Mouse (Mus musculus): ENCODE data around the gene Anxa9. TPM values are rescaled to one million over a fixed set of nuclear protein-coding genes. Genes with fewer than 3 reads are reported as not detected.

Anxa9 gene
- polyA plus RNA-seq, 1 experiment from 2014 or later: 1.7 TPM

- H3K4me3 ChIP-seq (ENCODE audit: low read length): peak overlapping the region; percentile 92
- peak; percentile 94 for ATAC-seq (ENCODE audit: low read depth)
- peak overlapping the region; percentile 94 for H3K27ac ChIP-seq (ENCODE audit: low read length)
- peaks cover 32% of the 10 kb centered on the region for H3K4me1 ChIP-seq (replicated peaks; ENCODE audit: control insufficient read depth, insufficient read depth, low read length)
- no peaks in the 10 kb centered on the region for H3K27me3 ChIP-seq (ENCODE audit: control insufficient read depth, insufficient read depth, low read depth, low read length)
- WGBS: 0% methylated on average over 71 of the region's 71 CpGs
- peak overlapping the region; percentile 99 for H3K9ac ChIP-seq (ENCODE audit: low read length)
- H3K9me3 ChIP-seq (ENCODE audit: control insufficient read depth, low read length): no peaks in the 10 kb centered on the region
- H3K36me3 ChIP-seq (ENCODE audit: control insufficient read depth, insufficient read depth, low read length): 0 out of 2 replicates have a peak, but pooled peaks cover 2% of the 10 kb centered on the region
- peak overlapping the region; percentile 69 for H3K4me2 ChIP-seq (ENCODE audit: low read depth, low read length)
Observed at GRCm38 (mm10) chr3:95315094-95315843, 8.3 kb upstream of the Anxa9 start.

- Histone ChIP-seq H3K4me3 (ENCODE audit: low read length) (peak within 1 kb of the TSS; percentile 92), H3K4me1 (replicated peaks; ENCODE audit: control insufficient read depth, insufficient read depth, low read length) (peaks cover 32% of the 10 kb centered on the region), H3K27me3 (ENCODE audit: control insufficient read depth, insufficient read depth, low read depth, low read length) (no peaks in the 10 kb centered on the region), H3K27ac (ENCODE audit: low read length) (peak within 1 kb of the TSS; percentile 94), H3K9ac (ENCODE audit: low read length) (peak within 1 kb of the TSS; percentile 99), H3K4me2 (ENCODE audit: low read depth, low read length) (peak within 1 kb of the TSS; percentile 69), H3K9me3 (ENCODE audit: control insufficient read depth, low read length) (no peaks in the 10 kb centered on the region), H3K36me3 (ENCODE audit: control insufficient read depth, insufficient read depth, low read length) (no peaks in the 10 kb centered on the region)
- 7% methylated on average over 27 of the region's 27 CpGs for WGBS
- peak; percentile 1; the same call in 1 of the 2 replicates for ATAC-seq (ENCODE audit: low read depth)
Observed at GRCm38 (mm10) chr3:95314486-95315093, 7.6 kb upstream of the Anxa9 start, which contains the start of gene Cers2. Gene Cers2, plus strand, starts transcription at chr3:95314791.

- Histone ChIP-seq H3K27ac (ENCODE audit: low read length) (no peak overlapping the region), H3K4me1 (replicated peaks; ENCODE audit: control insufficient read depth, insufficient read depth, low read length) (peaks cover 28% of the 10 kb centered on the region), H3K9me3 (ENCODE audit: control insufficient read depth, low read length) (no peaks in the 10 kb centered on the region), H3K4me3 (ENCODE audit: low read length) (no peak overlapping the region; the same call in 1 of the 2 replicates), H3K9ac (ENCODE audit: low read length) (no peak overlapping the region), H3K4me2 (ENCODE audit: low read depth, low read length) (peak overlapping the region; percentile 69), H3K36me3 (ENCODE audit: control insufficient read depth, insufficient read depth, low read length) (no peaks in the 10 kb centered on the region), H3K27me3 (ENCODE audit: control insufficient read depth, insufficient read depth, low read depth, low read length) (no peaks in the 10 kb centered on the region)
- WGBS: 72% methylated on average over 6 of the region's 6 CpGs
- ATAC-seq (ENCODE audit: low read depth): no peak
Observed at GRCm38 (mm10) chr3:95314075-95314474, 7.1 kb upstream of the Anxa9 start.

- Histone ChIP-seq H3K4me3 (ENCODE audit: low read length) (no peak overlapping the region), H3K9me3 (ENCODE audit: control insufficient read depth, low read length) (no peaks in the 10 kb centered on the region), H3K36me3 (ENCODE audit: control insufficient read depth, insufficient read depth, low read length) (no peaks in the 10 kb centered on the region), H3K4me1 (replicated peaks; ENCODE audit: control insufficient read depth, insufficient read depth, low read length) (peaks cover 23% of the 10 kb centered on the region), H3K27ac (ENCODE audit: low read length) (no peak overlapping the region), H3K27me3 (ENCODE audit: control insufficient read depth, insufficient read depth, low read depth, low read length) (no peaks in the 10 kb centered on the region), H3K4me2 (ENCODE audit: low read depth, low read length) (no peak overlapping the region), H3K9ac (ENCODE audit: low read length) (no peak overlapping the region)
- 45% methylated on average over 7 of the region's 7 CpGs for WGBS
- ATAC-seq (ENCODE audit: low read depth): no peak
Observed at GRCm38 (mm10) chr3:95313476-95313875, 6.5 kb upstream of the Anxa9 start.

GRCm38 (mm10) chr3:95312623-95313022, 5.6 kb upstream of the Anxa9 start:
- Histone ChIP-seq H3K36me3 (ENCODE audit: control insufficient read depth, insufficient read depth, low read length) (no peaks in the 10 kb centered on the region), H3K4me1 (replicated peaks; ENCODE audit: control insufficient read depth, insufficient read depth, low read length) (peaks cover 18% of the 10 kb centered on the region), H3K4me3 (ENCODE audit: low read length) (no peak overlapping the region), H3K4me2 (ENCODE audit: low read depth, low read length) (no peak overlapping the region), H3K27me3 (ENCODE audit: control insufficient read depth, insufficient read depth, low read depth, low read length) (no peaks in the 10 kb centered on the region), H3K9me3 (ENCODE audit: control insufficient read depth, low read length) (no peaks in the 10 kb centered on the region), H3K27ac (ENCODE audit: low read length) (no peak overlapping the region), H3K9ac (ENCODE audit: low read length) (no peak overlapping the region)
- WGBS: 56% methylated on average over 6 of the region's 6 CpGs
- no peak for ATAC-seq (ENCODE audit: low read depth)

GRCm38 (mm10) chr3:95310968-95311882, 4.2 kb upstream of the Anxa9 start:
- Histone ChIP-seq H3K4me3 (ENCODE audit: low read length) (no peak overlapping the region), H3K27me3 (ENCODE audit: control insufficient read depth, insufficient read depth, low read depth, low read length) (no peaks in the 10 kb centered on the region), H3K4me2 (ENCODE audit: low read depth, low read length) (no peak overlapping the region), H3K9ac (ENCODE audit: low read length) (no peak overlapping the region), H3K27ac (ENCODE audit: low read length) (no peak overlapping the region), H3K4me1 (replicated peaks; ENCODE audit: control insufficient read depth, insufficient read depth, low read length) (peaks cover 8% of the 10 kb centered on the region), H3K36me3 (ENCODE audit: control insufficient read depth, insufficient read depth, low read length) (no peaks in the 10 kb centered on the region), H3K9me3 (ENCODE audit: control insufficient read depth, low read length) (no peaks in the 10 kb centered on the region)
- ATAC-seq (ENCODE audit: low read depth): no peak
- WGBS: 62% methylated on average over 9 of the region's 9 CpGs

GRCm38 (mm10) chr3:95310496-95310895, 3.5 kb upstream of the Anxa9 start:
- Histone ChIP-seq H3K36me3 (ENCODE audit: control insufficient read depth, insufficient read depth, low read length) (no peaks in the 10 kb centered on the region), H3K27me3 (ENCODE audit: control insufficient read depth, insufficient read depth, low read depth, low read length) (no peaks in the 10 kb centered on the region), H3K9ac (ENCODE audit: low read length) (no peak overlapping the region), H3K4me3 (ENCODE audit: low read length) (no peak overlapping the region), H3K27ac (ENCODE audit: low read length) (no peak overlapping the region), H3K9me3 (ENCODE audit: control insufficient read depth, low read length) (no peaks in the 10 kb centered on the region), H3K4me2 (ENCODE audit: low read depth, low read length) (no peak overlapping the region), H3K4me1 (replicated peaks; ENCODE audit: control insufficient read depth, insufficient read depth, low read length) (peaks cover 4% of the 10 kb centered on the region; the same call in 1 of the 2 replicates)
- 48% methylated on average over 3 of the region's 3 CpGs for WGBS
- ATAC-seq (ENCODE audit: low read depth): no peak

- Histone ChIP-seq H3K27me3 (ENCODE audit: control insufficient read depth, insufficient read depth, low read depth, low read length) (no peaks in the 10 kb centered on the region), H3K27ac (ENCODE audit: low read length) (no peak overlapping the region), H3K9ac (ENCODE audit: low read length) (no peak overlapping the region), H3K36me3 (ENCODE audit: control insufficient read depth, insufficient read depth, low read length) (no peaks in the 10 kb centered on the region), H3K4me1 (replicated peaks; ENCODE audit: control insufficient read depth, insufficient read depth, low read length) (no peaks in the 10 kb centered on the region), H3K9me3 (ENCODE audit: control insufficient read depth, low read length) (no peaks in the 10 kb centered on the region), H3K4me2 (ENCODE audit: low read depth, low read length) (no peak overlapping the region), H3K4me3 (ENCODE audit: low read length) (no peak overlapping the region)
- 65% methylated on average over 4 of the region's 4 CpGs for WGBS
- no peak for ATAC-seq (ENCODE audit: low read depth)
Observed at GRCm38 (mm10) chr3:95306244-95306643, 732 bp downstream of the Anxa9 start.

Data from lung, embryonic 16.5 days (tissue).